Mouse (Mus musculus) forelimb bud, embryonic 11.5 days (tissue): ENCODE data around the gene H2al2a.
A peak's percentile ranks its signal among the peaks of the same experiment; 100 is the strongest.
"Not testable (repeated sequence)": the region's sequence is repeated elsewhere in the genome, so short reads cannot be mapped to it uniquely, and the experiment has no call there.

ENCODE experiments used
- DNase-seq: peaks from one replicate; pipeline ENCODE4 v3.0.0-alpha.2; 2012; ENCODE audit warnings: low read depth, low spot score

H2al2a gene

DNA sequence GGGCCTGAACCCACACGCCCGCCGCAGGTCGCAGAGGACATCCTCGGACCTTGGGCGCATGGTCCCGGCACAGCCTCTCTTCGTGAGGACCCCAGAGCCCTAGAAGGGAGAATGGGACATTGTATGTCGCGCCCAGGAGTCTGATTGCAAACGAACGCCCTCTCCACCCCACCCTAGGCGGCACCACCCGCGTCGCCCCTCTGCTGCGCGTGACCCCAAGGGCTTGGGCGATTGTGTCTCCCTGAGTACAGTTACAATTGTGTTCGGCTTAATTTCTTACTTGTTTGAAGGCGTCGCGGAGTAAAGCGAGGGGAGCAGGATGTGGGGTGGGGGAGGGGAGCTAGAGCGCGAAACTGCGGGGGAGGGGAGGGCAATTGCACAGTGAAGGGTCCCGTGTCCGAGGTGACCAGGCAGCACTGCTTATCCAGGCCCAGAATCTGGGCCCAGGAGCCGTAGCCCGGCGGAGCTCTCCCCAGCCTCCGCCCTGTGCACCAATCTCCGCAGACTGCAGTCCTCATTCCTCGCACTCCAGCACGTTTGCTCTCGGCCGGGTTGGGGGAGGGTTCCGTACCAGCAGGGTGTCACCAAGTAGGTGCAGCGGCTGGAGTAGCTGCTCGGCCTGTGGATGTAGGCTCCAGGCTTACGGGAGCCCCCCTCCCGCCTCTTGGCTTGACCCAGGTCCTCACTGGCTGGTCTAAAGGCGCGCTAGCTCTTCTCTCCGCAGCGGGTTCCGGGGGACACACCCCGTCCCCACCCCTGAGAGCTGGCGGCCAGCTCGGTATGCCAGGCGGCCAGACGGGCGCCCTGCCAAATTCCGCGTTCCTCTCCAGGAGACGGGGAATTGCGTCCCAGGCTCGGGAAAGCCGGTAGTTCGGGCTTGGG lies 31.6 kb upstream of the H2al2a start:
- peak; percentile 76 for DNase-seq

DNA sequence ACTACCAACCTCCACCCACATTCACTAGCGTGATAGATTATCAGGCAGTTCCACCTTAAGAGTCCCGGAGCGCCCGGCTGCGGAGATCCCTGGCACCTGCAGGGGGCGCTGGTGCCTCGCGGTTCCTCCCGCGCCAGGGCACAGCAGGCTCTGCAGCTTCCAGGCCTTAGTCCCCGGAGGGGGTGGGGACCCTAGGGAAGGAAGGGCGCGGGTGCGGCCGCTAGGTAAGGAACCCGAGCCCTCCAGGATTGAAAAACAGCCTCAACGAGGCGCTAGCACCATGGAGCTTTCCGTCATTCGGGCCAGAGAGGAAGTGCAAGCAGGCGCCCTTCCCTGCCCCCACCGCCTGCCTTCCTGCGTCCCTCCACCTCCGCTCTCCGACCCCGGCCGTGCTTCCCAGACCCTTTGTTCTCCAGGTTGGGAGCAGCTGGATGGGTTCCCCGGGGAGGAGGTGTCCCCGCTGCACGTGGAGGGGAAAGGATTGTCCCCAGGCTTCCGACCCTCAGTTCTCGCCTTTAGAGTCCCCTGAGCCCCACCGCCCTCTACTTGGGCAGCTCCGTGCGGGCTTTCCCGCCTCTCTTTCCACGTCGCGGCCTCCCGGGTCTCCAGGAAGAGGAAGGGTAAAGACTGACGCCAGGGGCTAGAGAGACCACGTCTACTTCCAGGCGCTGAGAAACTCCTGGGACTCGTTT lies 30.8 kb upstream of the H2al2a start:
- DNase-seq, result peak; percentile 98

DNA sequence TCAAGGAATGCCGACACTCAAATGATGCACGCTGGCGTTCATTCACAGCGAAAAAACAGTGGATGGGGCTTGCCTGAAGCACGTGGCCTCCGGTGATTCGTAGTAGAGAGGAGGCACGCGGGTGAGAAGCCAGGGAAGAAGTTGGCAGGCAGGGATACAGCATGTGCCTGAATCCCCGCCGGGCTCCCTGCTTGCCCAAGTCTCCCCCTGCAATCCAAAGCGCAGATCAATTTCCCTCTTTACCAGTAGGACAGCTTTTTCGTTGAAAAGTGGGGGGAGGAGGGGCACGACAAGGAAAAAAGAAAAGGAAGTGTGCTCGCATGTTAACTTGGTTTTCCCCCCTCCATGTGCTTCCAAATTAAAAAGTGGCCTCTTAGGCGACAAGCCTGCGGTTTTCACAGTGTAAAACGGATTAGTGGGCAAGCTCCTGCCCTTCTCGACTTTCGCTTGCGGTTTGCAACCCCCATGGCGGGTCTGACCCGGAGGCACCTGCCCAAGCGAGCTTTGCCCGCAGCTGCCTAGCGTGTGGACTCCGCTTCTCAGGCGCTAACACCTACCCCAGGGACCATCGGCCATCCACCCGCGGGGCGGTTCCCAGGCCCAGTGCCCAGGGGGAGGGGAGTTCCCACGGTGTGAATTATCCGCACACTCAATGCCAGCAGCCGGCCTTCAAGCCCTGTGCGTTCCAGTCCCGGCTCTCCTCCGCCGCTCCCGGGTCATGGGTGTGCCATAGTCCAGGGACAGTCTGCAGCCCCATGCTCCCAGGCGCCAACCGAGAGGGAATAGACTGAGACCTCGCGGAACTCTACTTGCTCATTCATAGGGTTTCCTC lies 29.6 kb upstream of the H2al2a start:
- DNase-seq, result no peak

DNA sequence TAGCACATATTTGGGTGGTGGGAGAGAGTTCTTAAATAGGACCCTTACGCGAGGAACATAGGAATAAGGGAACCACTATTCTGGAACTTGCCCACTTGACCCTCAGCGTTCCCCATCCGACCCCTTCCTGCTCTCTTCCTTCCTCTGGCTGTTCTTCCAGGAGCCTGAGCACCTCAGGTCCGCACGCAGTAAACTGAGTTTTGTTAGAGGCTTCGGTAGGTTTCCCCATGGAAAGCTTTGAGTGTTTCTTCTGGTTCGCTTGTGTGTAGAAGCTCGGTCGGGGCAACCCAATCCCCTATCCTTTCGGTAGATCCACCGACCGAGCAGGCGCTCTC lies 29.0 kb upstream of the H2al2a start:
- no peak for DNase-seq

DNA sequence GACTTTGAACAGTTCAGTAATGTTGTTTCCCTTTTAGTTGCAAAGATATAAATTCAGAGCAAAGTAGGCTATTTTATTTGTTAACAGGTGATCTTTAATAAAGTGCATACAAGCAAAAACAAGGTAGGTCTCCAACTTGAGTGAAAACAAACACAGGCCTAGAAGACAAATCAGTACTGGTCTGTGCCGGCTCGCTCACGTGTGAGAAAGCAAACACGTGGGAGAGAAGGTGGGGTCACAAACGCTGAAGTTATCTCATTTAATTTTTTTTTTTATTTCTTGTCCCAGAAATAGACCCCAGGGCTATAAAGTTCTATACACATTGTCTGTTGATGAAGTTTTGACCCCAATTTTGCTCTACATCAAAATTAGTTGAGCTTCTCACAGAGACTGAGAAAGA lies 28.4 kb upstream of the H2al2a start:
- DNase-seq, result no peak

DNA sequence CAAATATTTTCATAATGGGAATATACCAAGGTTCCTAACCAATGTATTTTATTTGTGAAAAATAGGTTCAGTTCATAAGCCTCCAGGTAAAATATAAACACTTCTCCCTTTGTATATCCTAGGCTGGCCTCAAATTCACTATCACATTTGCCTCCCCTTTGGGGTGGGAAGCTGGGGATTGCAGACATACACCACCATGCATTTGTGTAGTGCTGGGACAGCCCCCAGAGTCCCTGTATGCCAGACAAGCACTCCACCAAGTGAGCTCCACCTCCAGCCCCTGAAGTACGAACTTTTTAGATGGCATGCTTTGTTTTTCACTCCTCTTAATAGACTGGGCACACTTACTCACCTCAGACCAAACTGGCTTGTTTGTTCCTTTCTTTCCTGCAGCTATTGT lies 26.1 kb upstream of the H2al2a start:
- DNase-seq, result no peak

DNA sequence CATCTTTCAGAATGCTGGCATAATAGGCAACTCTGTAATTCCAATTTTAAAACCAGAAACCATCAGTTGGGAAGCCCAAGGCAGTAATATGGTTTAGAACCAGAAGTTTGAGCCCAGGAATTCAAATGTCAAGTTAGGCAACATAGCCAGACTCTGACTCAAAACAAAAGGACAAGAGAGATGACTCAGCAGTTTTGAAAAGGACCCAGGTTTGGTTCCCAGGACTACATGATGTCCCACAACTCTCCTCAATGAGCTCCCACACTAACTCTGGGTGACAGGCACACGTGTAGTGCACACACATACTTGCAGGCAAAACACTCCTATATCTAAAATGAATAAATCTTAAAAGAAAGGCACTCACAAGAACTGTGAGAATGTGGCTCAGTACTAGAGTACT lies 22.4 kb upstream of the H2al2a start:
- DNase-seq, result no peak

DNA sequence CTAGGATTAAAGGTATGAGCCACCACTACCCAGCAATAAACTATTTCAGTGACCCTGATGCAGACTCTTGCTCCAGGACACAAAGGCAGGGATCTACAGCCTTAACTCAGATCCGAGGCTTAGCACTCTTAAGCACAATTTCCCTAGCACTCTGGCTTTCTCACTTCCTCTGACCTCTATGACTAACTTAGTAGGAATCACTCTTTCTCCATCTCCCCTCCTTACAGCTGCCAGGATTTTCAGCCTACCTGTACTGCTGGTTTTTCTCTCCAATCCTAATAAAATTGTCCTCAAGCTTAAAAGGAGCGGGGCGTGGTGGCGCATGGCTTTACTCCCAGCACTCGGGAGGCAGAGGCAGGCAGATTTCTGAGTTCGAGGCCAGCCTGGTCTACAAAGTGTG lies 20.6 kb upstream of the H2al2a start:
- DNase-seq, result no peak

DNA sequence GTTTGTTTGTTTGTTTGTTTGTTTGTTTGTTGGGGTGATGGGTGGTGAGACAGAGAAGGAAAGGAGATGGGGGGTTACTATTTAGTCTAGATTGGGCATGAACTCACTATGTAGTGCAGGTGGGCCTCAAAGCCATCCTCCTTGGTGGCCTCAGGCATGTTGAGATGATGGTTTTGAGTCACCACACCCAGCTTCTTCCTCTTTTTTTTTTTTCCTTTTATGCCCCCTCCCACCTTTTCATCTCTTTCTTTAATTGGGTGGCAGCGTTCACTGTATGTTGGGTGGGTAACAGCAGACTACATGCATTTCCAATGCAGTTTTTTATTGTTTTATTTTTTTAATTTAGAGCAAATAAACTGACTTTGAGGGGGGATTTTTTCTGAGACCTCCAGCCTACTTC lies 19.9 kb upstream of the H2al2a start:
- no peak for DNase-seq

DNA sequence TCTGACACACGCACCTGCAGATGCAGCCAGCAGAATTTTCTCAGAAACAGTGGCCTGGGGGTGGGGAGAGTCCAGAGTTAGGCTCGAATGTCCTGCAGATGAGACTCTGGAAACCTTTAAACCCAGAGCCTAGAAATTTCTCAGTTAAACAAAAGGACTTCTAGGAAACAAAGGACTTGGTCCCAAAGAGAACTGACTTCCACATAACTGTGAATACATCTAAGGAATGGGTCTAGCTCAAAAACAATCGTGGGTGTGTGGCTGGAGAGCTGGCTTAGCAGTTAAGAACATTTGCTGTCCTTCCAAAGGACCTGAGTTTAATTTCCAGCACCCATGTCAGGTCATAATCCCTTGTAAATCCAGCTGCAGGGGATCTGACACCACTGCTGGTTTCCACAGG lies 18.8 kb upstream of the H2al2a start:
- no peak for DNase-seq

DNA sequence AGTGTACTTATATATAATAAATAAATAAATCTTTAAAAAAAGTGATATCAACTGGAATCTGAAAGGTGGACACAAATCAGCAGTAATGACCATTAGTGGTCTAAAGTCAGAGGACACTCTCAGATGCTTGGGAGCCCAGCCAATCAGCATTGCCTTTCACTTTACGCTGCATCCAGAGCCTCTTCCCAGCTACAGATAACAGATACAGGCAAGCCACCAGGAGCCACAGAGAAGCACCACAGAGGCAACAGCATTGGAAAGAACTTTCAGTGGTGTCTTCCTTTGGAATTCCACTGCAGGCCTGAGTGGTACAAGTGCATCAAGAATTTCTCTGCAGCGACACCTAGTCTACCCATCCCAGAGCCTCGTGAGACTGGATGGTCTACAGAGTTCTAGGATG lies 16.1 kb upstream of the H2al2a start:
- DNase-seq, result no peak

DNA sequence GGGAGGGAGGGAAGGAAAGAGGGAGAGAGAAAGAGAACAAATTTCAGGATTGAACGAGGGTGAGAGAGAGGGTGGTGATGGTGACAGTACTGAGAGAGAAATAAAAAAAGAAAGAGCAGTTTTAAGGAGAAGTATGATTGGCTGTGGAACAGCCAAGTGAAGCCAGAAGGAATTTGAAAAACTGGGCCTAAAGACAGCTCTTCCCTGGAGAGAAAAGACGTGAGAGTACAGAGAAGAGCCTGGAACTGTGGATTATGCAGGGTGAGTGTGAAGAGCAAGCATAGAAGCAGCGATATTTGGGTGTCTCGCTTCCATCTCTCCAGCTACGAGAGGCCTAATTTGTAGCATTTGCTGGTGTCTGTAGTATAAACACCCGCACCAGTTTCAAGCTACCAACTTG lies 14.5 kb upstream of the H2al2a start:
- DNase-seq, result no peak

DNA sequence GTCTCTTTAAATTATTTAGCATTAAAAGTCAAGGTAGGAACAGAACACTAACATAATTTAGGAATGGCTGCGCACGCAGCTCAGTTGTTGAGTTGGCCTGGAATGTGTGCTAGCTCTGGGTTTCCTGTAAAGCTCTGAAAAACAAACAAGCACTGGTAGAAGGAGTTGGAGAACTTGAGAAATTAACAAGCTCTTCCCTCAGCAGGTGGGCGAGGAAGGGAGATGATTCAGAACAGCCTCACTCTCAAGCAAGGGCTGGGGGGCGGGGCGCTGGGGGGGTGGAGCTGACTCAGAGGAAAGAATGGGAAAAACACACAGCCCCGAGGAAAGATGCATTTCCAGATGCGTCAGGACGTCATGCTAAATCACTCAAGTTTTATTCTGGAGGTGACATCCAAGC lies 8.4 kb upstream of the H2al2a start:
- peak; percentile 52 for DNase-seq

DNA sequence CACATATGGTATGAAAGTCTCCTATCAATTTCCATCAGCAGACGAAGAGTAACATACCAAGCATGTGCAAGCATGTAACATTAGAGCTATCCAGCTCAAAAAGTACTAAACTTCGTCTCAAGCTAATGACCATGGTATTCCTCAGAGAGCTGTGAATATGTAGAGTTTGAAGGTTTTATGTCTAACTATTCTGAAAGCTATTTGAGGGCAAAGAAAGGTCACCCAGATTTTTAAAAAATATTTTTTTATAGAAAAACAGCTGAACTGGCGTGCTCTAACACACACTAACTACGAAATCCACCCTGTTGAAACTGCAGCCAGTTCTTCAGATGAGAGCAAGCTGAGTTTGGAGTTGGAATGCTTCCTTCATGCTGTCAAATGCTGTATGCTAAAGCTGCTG lies 7.5 kb upstream of the H2al2a start:
- peak; percentile 37 for DNase-seq

DNA sequence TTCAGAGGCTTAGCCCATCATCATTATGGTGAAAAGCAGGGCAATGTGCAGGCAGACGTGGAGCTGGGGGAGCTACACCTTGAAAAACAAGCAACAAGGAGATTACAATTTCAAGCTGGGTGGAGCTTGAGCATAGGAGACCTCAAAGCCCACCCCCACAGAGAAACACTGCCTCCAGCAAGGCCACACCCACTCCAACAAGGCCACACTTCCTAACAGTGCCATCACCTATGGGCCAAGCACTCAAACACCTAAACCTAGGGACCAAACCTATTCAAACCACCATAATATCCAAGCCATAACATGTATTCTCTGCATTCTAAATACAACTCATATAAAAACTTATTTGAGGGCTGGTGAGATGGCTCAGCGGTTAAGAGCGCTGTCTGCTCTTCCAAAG lies 5.5 kb upstream of the H2al2a start:
- DNase-seq, result no peak

DNA sequence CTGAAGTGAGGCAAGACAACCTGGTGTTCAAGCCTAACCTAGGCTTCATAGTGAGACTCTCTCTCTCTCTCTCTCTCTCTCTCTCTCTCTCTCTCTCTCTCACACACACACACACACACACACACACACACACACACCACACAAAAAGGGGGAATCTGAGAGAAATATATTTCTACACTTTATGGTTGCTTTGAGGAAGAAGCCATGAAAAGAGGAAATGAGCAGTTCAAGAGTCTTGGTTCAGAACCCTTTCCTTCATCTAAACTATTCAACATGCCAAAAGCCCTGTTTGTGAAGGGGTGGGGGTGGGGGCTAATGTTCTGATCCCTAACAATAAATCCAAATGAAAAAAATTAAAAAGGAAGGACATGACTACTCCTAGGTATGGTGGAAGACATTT lies 7.2 kb downstream of the H2al2a start:
- DNase-seq, result no peak

DNA sequence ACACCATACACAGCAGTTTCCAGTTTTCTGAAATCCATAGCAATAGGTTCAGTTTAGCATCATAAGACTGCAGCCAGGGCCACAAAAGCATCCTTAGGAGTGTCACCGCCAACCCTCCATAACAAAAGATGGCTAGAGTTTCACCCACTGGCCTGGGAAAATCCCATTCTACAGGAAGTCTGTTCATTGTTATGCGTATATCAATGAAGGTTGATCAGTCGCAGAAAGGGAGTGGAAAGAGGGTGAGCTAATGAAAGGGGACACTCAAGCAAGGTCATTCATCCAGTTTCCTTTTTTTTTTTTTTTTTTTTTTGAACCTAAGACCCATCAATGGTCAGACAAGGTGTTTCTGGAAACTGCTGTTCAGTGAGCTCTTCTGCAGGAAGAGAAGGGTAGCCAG lies 7.6 kb downstream of the H2al2a start:
- no peak for DNase-seq

DNA sequence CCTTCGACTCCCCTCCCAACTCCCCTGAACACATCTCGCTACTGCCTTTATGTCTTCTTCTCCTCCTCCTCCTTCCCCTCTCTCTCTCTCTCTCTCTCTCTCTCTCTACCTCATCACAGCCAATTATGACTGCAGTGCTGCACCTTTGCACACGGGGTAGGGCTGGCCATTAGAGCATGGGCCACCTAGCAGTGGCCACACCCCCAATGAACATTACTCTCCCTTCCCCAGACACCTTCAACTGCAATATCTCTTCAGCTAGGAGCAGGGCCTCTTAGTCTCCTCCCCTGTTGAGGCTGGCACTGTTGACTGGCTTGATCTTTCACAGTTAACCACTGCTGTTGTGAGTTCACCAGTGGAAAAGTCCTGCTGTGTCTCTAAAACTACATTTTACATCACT lies 10.1 kb downstream of the H2al2a start:
- DNase-seq, result no peak

DNA sequence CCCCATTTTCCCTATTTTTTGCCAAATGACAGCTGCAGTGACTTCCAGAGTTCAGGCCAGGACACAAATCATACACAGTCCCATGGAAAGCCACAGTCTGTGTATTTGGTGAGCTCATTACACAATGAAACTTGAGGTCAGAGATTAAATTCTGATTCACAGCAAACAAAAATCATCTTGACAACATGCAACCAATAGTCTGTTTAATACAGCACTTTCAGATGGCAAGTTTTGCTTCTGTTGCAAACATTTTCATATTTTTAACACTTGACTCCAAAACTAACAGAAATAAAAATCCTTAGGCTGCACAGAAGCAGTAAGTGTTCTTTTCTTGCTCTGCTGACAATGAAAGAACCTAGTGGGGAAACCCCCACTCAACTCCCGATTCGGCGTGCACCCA lies 12.0 kb downstream of the H2al2a start:
- DNase-seq, result no peak

DNA sequence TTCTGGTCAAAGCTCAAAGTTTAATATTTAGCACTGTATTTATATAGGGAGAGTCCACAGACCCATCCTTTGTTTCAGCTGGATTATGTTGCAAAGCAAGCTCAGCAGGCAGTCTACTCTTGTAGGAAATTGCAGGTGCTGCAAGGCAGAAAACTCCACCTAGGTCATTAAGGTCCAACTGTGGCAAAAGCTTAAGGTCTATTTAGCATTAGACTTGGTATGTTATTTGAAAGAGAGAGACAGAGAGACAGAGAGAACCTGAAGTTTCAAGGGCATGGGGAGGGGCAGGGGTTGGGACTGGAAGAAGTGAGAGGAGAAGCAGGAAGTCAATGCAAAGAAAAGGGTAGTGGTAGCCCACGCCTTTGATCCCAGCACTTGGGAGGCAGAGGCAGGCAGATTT lies 14.0 kb downstream of the H2al2a start:
- no peak for DNase-seq

DNA sequence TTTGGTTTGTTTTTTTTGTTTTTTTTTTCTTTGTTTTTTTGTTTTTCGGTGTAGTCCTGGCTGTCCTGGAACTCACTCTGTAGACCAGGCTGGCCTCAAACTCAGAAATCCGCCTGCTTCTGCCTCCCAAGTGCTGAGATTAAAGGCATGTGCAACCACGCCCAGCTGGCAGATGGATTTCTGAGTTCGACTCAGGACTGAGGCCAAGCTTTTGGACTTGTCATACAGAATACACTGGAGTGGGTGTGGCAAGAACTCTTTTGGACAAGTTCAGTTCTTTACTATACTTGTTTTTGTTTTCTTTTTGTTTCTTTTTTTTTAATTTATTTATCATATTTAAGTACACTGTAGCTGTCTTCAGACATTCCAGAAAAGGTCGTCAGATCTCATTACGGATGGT lies 18.1 kb downstream of the H2al2a start:
- DNase-seq, result no peak

DNA sequence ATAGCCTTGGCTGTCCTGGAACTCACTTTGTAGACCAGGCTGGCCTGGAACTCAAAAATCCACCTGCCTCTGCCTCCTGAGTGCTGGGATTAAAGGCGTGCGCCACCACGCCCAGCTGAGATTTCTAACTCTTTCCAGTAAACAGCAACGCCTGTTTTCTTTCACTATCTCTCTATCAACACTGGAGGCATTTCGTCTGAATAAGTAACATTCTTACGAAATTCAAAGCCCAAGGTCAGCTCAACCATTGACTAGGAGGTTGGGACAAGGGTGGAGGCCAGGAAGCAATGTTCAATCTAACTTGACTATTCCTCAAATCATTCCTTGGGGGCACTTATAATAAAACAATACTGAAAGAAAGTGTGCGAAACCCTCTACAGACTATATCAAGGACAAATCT lies 18.5 kb downstream of the H2al2a start:
- DNase-seq, result not testable (repeated sequence)

DNA sequence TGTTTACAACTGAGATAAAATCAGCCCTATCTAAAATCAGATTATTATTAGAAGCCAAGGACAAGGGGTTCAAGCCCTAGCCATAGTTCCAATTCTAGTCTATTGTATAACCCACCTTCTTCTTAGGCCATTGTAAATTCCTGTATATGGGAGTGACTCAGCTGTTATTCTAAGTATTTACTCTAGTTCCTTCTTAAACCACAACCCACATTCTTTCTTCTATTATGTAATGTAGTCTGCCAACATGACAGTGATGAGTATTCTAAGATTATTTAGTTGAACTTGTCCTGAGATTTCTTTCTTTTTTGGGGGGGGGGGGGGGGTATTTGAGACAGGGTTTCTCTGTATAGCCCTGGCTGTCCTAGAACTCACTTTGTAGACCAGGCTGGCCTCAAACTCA lies 19.1 kb downstream of the H2al2a start:
- DNase-seq, result not testable (repeated sequence)
